ENCODE assay signal across 8 mouse cellular contexts in genomic region chr7:89698186-89698585, GRCm38 (mm10).
DNase-seq lines count a peak whose midpoint lies in the region; ATAC-seq lines count a peak whose summit lies in the region.

No protein-coding gene starts in this region.

- no peaks in the 10 kb centered on the region for H3K27me3 ChIP-seq in heart, embryonic 12.5 days (replicated peaks)

- no peaks in the 10 kb centered on the region for H3K9me3 ChIP-seq in heart, embryonic 12.5 days (replicated peaks)

- DNase-seq in heart, postnatal 4 days = peak; percentile 14
- DNase-seq in B cell, adult 2 months = peak; percentile 9 to 16
- DNase-seq in adipocyte (ENCODE audit: low spot score) = peak; percentile 50
- peak; percentile 38 for DNase-seq in forelimb bud, embryonic 11.5 days (ENCODE audit: low read depth, low spot score)
- peak; percentile 55 for DNase-seq in retina, embryonic 14.5 days (ENCODE audit: low spot score)
- no peak for DNase-seq in left cerebral cortex, postnatal 14 days (ENCODE audit: low spot score in 2 of 2)
- DNase-seq in ovary, postnatal 10 days (ENCODE audit: low spot score) = no peak

- no peak overlapping the region for H3K27ac ChIP-seq in heart, embryonic 12.5 days (ENCODE audit: poor library complexity, severe bottlenecking)

- intact Hi-C loops in left cerebral cortex, postnatal 14 days (cut with DNase I) = no loop called here

- no peak overlapping the region for H3K4me2 ChIP-seq in heart, embryonic 12.5 days

- H3K9ac ChIP-seq in heart, embryonic 12.5 days = no peak overlapping the region

- no peak for ATAC-seq in heart, embryonic 12.5 days (ENCODE audit: insufficient number of reproducible peaks, low FRiP score)

- H3K4me1 ChIP-seq in heart, embryonic 12.5 days (replicated peaks) = peaks cover 5% of the 10 kb centered on the region; the same call in 1 of the 2 replicates

- no peaks in the 10 kb centered on the region for H3K36me3 ChIP-seq in heart, embryonic 12.5 days

- H3K4me3 ChIP-seq in heart, embryonic 12.5 days = no peak overlapping the region

Comparison
In these comparisons a context has a peak if more than half of its experiments do, and no peak if none do; other contexts are left out.
1. DNase-seq: peak in heart, postnatal 4 days (single experiment), B cell, adult 2 months (2 of 2), adipocyte (single experiment), forelimb bud, embryonic 11.5 days (single experiment) and retina, embryonic 14.5 days (single experiment); none in left cerebral cortex, postnatal 14 days (0 of 2) and ovary, postnatal 10 days (single experiment).